Mouse (Mus musculus): ENCODE results near the gene Wbp4. TPM values are rescaled to one million over a fixed set of nuclear protein-coding genes. Genes with fewer than 3 reads are reported as not detected.
A peak's percentile ranks its signal among the peaks of the same experiment; 100 is the strongest.
"Not testable (repeated sequence)": the region's sequence is repeated elsewhere in the genome, so short reads cannot be mapped to it uniquely, and the experiment has no call there.

Gene Wbp4
- polyA plus RNA-seq, 1 experiment: 27.8 TPM

- TF ChIP-seq POLR2A (IDR thresholded peaks at IDR 0.05; ENCODE audit: borderline replicate concordance, insufficient read depth, low read length): no peak
- no peak for TF ChIP-seq CTCF (IDR thresholded peaks at IDR 0.05; ENCODE audit: borderline replicate concordance, insufficient read depth, low read depth, low read length)
- no peaks in the 10 kb centered on the region for H3K27me3 ChIP-seq (ENCODE audit: control insufficient read depth, insufficient read depth, low read length)
- H3K27ac ChIP-seq (ENCODE audit: insufficient read depth, low read length): no peak overlapping the region
- H3K4me1 ChIP-seq (ENCODE audit: control insufficient read depth, insufficient read depth, low read length): no peaks in the 10 kb centered on the region
- no peak overlapping the region for H3K4me3 ChIP-seq (replicated peaks; ENCODE audit: insufficient read depth, low read depth, low read length)
- 76% methylated on average over 9 of the region's 9 CpGs for WGBS
- no peak for DNase-seq
These were observed 36.7 kb downstream of the Wbp4 start for GRCm38 (mm10) chr14:79444601-79445000.

- no peak for DNase-seq
- Histone ChIP-seq H3K27ac (ENCODE audit: insufficient read depth, low read length) (no peak overlapping the region), H3K4me1 (ENCODE audit: control insufficient read depth, insufficient read depth, low read length) (no peaks in the 10 kb centered on the region), H3K27me3 (ENCODE audit: control insufficient read depth, insufficient read depth, low read length) (no peaks in the 10 kb centered on the region), H3K4me3 (replicated peaks; ENCODE audit: insufficient read depth, low read depth, low read length) (no peak overlapping the region)
- no peak for TF ChIP-seq POLR2A (IDR thresholded peaks at IDR 0.05; ENCODE audit: borderline replicate concordance, insufficient read depth, low read length)
- TF ChIP-seq CTCF (IDR thresholded peaks at IDR 0.05; ENCODE audit: borderline replicate concordance, insufficient read depth, low read depth, low read length): no peak
- 86% methylated on average over 5 of the region's 5 CpGs for WGBS
These were observed 39.9 kb downstream of the Wbp4 start for GRCm38 (mm10) chr14:79441441-79441840.

GRCm38 (mm10) chr14:79440655-79441054 lies 40.7 kb downstream of the Wbp4 start:
- no peak overlapping the region for H3K4me3 ChIP-seq (replicated peaks; ENCODE audit: insufficient read depth, low read depth, low read length)
- DNase-seq: no peak
- H3K4me1 ChIP-seq (ENCODE audit: control insufficient read depth, insufficient read depth, low read length): no peaks in the 10 kb centered on the region
- H3K27me3 ChIP-seq (ENCODE audit: control insufficient read depth, insufficient read depth, low read length): no peaks in the 10 kb centered on the region
- WGBS: 89% methylated on average over 2 of the region's 2 CpGs
- no peak overlapping the region for H3K27ac ChIP-seq (ENCODE audit: insufficient read depth, low read length)
- TF ChIP-seq POLR2A (IDR thresholded peaks at IDR 0.05; ENCODE audit: borderline replicate concordance, insufficient read depth, low read length) (no peak), CTCF (IDR thresholded peaks at IDR 0.05; ENCODE audit: borderline replicate concordance, insufficient read depth, low read depth, low read length) (no peak)

- Histone ChIP-seq H3K27me3 (ENCODE audit: control insufficient read depth, insufficient read depth, low read length) (no peaks in the 10 kb centered on the region), H3K4me1 (ENCODE audit: control insufficient read depth, insufficient read depth, low read length) (no peaks in the 10 kb centered on the region), H3K27ac (ENCODE audit: insufficient read depth, low read length) (no peak overlapping the region), H3K4me3 (replicated peaks; ENCODE audit: insufficient read depth, low read depth, low read length) (no peak overlapping the region)
- WGBS: 79% methylated on average over 1 of the region's 1 CpGs
- no peak for DNase-seq
- no peak for TF ChIP-seq POLR2A (IDR thresholded peaks at IDR 0.05; ENCODE audit: borderline replicate concordance, insufficient read depth, low read length)
- TF ChIP-seq CTCF (IDR thresholded peaks at IDR 0.05; ENCODE audit: borderline replicate concordance, insufficient read depth, low read depth, low read length): no peak
These were observed 47.3 kb downstream of the Wbp4 start for GRCm38 (mm10) chr14:79434068-79434467.

- 65% methylated on average over 12 of the region's 59 CpGs for WGBS
- H3K4me3 ChIP-seq (replicated peaks; ENCODE audit: insufficient read depth, low read depth, low read length); H3K27ac ChIP-seq (ENCODE audit: insufficient read depth, low read length): not testable (repeated sequence)
These were observed 54.5 kb downstream of the Wbp4 start for GRCm38 (mm10) chr14:79426730-79427365.

GRCm38 (mm10) chr14:79425979-79426729 lies 55.2 kb downstream of the Wbp4 start, which contains the start of gene Kbtbd7:
Kbtbd7 (plus strand) TSS chr14:79426511.
- Histone ChIP-seq H3K27ac (ENCODE audit: insufficient read depth, low read length) (peak within 1 kb of the TSS; percentile 34; the same call in 1 of the 2 replicates), H3K4me3 (replicated peaks; ENCODE audit: insufficient read depth, low read depth, low read length) (peak within 1 kb of the TSS; percentile 73), H3K4me1 (ENCODE audit: control insufficient read depth, insufficient read depth, low read length) (peaks cover 5% of the 10 kb centered on the region; the same call in 1 of the 2 replicates), H3K27me3 (ENCODE audit: control insufficient read depth, insufficient read depth, low read length) (no peaks in the 10 kb centered on the region)
- peak; percentile 92 to 93 for DNase-seq
- under 1% methylated on average over 44 of the region's 44 CpGs for WGBS
- no peak for TF ChIP-seq CTCF (IDR thresholded peaks at IDR 0.05; ENCODE audit: borderline replicate concordance, insufficient read depth, low read depth, low read length)
- TF ChIP-seq POLR2A (IDR thresholded peaks at IDR 0.05; ENCODE audit: borderline replicate concordance, insufficient read depth, low read length): peak; percentile 85; the same call in 1 of the 2 replicates

More at GRCm38 (mm10) chr14:79426730-79427365, 54.5 kb downstream of the Wbp4 start:
- peak; percentile 17 to 32 for DNase-seq
- not testable (repeated sequence) for H3K27me3 ChIP-seq (ENCODE audit: control insufficient read depth, insufficient read depth, low read length); H3K4me1 ChIP-seq (ENCODE audit: control insufficient read depth, insufficient read depth, low read length)

GRCm38 (mm10) chr14:79420083-79420685 lies 61.1 kb downstream of the Wbp4 start:
- Histone ChIP-seq H3K4me1 (ENCODE audit: control insufficient read depth, insufficient read depth, low read length) (no peaks in the 10 kb centered on the region), H3K27me3 (ENCODE audit: control insufficient read depth, insufficient read depth, low read length) (no peaks in the 10 kb centered on the region), H3K27ac (ENCODE audit: insufficient read depth, low read length) (no peak overlapping the region), H3K4me3 (replicated peaks; ENCODE audit: insufficient read depth, low read depth, low read length) (no peak overlapping the region)
- WGBS: 32% methylated on average over 20 of the region's 20 CpGs
- no peak for DNase-seq
- TF ChIP-seq POLR2A (IDR thresholded peaks at IDR 0.05; ENCODE audit: borderline replicate concordance, insufficient read depth, low read length) (no peak), CTCF (IDR thresholded peaks at IDR 0.05; ENCODE audit: borderline replicate concordance, insufficient read depth, low read depth, low read length) (no peak)
